Mouse (Mus musculus) heart, postnatal 10 days (tissue): ENCODE data around the gene Dpep2nb. TPM values are rescaled to one million over a fixed set of nuclear protein-coding genes. Genes with fewer than 3 reads are reported as not detected.

Source experiments
- DNase-seq, 2 experiments: peaks; one replicate each; pipeline ENCODE4 v3.0.0; 2021
- intact Hi-C: fragments of 180-260 bp; cut with DNase I; formaldehyde crosslinking; loops from one replicate; pipeline ENCODE4 v1.15.1; 2025
- microRNA-seq, 2 experiments: library from miRNA; unstranded; fragments of <30 nt; microRNA quantifications; one replicate each; pipeline ENCODE4 v1.2.0; 2022
- total RNA-seq, 2 experiments: library from RNA; stranded (reverse); gene quantifications; 2 replicates each; pipeline ENCODE4 v1.2.3; 2021

Gene Dpep2nb
- total RNA-seq, 2 experiments from 2014 or later = not detected

DNA sequence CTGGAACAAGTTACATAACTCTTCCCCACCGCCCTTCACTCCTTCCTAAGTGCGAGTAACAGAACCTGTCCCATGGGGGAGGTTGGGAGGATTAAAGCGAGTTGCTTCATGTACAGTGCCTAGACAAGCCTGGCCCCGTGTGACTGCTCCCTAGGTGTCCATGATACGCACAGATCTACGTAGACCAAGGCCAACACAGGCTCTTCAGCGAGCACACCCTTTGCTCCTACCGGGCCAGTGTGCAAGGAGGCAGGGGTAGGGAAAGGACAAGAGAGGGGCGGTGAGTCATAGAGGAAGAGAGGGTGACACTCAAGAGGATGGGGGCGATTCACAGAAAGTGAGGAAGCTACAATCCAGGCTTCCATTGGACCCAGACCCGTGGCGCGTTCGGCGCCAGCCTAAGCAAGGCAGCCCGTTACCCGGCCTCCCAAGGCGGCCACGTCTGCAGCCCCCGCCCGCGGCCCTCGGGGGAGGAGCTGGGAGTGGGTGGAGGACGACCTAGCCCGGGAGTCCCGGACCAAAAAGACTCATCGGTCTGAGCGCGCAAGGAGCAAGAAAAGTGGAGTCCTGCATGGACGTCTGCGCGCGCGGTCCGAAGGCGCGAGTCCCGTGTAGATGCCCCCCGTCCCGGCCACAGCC is 40.4 kb downstream of the Dpep2nb start:
- intact Hi-C loops = loop anchor here (2.0 kb wide), 1 partner anchor 29 kb away; no protein-coding TSS in a partner anchor

DNA sequence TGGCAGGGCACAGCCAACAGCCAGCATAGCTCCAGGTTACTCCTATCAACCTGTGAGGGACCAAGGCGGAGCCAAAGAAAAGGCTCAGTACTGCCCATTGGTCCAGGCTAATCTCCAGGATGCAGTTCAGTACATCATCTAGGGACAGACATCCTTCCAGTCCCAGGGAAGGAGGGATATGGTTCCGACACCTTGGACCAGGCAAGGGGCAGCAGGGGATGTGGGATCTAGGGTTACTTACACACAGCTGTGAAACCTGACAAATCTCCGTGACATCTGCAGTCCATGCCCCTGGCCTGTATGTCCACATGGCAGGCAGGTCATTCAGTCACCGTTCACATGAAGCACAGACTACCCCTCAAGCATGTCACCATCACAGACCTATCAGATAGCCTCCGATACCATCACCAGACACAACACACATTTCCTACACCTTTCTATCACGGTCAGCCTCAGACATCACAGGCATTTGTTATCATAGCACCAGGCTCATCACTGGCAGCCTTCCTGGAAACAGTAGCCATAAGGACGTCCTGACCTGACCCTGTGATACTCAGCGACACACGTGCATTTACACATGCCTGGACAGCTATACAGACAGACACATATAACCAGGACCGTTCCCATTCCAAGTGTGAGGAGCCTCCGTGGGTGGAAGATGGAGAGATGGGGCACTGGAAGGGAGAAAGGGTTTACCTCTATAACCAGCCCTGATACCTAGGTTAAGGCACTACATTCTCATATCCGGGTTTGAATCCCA is 41.1 kb downstream of the Dpep2nb start:
- intact Hi-C loops = loop anchor here (2.0 kb wide), 1 partner anchor 28 kb away; no protein-coding TSS in a partner anchor

More for the DNA sequence above, 40.4 kb downstream of the Dpep2nb start:
- peak; percentile 71 to 78 for DNase-seq

DNA sequence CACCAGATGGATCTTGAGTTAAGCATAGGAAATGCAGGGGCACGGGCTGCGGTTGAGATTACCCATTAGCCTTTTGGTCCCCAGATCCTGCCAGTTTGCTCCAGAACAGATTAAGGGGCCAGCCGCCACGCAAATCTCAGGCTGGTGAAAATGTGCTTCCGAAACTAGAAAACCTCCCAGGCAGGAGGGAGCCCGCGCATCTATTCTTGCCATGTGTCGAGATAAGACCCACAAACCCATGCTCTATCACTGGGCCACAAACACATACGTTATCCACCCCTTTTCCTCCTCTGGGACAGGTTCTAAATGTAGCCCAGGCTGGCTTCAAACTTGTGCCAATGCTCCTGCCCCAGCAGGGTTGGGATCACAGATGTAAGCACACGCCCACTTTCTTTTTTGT is 44.2 kb downstream of the Dpep2nb start:
- intact Hi-C loops = no loop called here
- DNase-seq = no peak

More for the DNA sequence above, 41.1 kb downstream of the Dpep2nb start:
- DNase-seq = peak in 1 of 2 experiments; percentile 41

DNA sequence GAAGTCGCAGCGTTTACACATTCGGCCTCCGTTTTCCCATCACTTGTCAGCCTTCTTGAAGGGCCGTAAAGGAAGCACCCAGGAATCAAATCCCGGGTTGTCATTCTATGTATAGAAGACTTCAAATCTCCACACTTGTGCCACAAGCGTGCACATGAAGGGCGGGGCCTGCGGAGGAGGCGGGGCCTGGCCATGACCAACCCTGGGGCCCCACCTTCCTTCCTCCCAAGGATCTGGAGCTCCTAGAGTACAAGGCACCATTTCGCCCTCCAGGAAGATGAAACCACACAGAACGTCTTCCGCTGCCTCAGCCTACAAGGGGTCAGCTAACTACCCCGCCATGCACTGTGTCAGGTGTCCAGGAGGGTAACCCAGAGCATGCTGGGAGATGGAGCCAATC is 44.7 kb downstream of the Dpep2nb start:
- intact Hi-C loops = no loop called here
- no peak for DNase-seq

DNA sequence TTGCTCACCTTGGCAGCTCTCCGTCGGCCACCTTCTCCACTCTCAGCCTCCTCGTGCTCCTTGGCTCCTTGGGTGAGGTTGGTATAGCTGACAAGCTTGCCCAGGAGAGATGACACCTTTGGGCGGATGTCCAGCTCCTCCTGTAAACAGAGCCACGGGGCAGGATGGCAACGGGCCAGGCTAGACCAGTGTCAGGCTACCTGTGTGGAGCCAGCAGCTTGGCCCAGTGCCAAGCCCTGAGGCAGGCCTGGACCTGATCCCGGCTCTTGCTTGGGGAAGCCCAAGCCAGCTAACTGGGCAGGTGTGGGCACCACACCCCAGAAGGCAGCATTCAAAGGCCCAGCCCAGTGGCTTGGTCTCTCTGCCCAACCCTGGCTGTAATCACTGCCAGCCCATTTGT is 46.4 kb downstream of the Dpep2nb start:
- intact Hi-C loops = no loop called here
- DNase-seq = peak; percentile 65 to 74

DNA sequence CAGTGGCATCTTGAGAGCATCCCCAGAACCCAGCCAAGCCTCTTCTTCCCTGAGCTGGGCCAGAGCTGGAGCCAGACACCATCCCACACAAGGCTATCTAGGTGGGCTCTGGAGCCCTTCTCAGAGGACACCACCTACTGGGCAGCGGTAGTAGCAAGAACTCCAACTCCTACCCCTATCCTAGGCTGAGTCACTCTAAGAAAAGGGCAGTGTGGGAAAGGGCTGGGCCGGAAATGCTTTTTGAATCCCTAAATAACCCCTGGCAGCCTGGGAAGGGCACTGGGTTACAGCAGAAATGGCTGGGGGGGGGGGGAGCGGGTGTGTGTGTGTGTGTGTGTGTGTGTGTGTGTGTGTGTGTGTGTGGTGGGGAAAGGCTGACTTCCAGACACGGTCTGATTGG is 48.0 kb downstream of the Dpep2nb start:
- peak; percentile 79 for DNase-seq
- intact Hi-C loops = no loop called here

DNA sequence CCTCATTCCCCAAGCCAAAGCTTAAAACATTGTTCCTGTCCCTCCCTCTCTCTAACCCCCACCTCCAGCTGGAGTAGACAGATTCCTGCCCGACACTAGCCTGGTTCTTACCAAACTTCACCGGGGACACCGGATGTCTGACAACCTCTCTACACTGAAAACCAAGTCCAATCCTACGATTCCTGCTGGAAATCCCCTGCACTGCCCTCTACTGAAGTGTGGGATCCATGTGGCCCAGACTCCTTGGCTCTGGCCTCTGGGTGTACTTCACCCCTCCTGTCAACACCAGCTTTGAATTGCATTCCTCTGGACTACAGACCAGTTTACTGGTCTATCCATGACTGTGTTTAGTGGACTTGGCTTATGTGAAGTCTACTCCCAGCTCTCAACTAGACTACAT is 49.2 kb downstream of the Dpep2nb start:
- peak; percentile 64 to 79 for DNase-seq
- intact Hi-C loops = no loop called here

DNA sequence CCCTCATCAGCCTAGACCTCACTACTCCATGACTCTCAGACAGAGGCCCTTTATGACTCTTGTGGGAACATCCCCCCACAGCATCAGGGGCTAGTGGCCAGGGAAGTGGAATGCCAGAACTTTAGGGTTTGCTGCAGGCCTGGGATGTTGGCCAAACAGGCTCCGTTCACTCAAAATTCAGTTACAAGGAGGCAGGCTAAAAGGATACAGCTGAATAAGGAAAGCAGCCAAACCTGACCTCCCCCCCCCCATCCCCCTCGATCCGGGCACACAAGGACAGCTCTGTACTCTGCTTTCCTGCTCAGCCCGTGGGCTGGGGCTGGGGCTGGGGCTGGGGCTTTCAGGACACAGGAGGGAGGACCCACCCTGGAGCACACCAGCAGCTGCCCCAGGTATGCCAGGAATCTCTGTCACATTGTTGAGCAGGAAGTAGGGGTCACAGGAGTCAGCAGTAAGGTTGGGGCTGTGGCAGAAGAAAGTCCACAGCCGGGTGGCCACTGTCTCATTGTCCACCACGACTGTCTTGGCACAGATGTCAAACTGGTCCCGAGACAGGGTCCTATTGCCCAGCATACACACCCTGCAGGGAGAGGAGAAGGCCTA is 54.6 kb downstream of the Dpep2nb start:
- peak; percentile 84 for DNase-seq
- intact Hi-C loops = no loop called here

DNA sequence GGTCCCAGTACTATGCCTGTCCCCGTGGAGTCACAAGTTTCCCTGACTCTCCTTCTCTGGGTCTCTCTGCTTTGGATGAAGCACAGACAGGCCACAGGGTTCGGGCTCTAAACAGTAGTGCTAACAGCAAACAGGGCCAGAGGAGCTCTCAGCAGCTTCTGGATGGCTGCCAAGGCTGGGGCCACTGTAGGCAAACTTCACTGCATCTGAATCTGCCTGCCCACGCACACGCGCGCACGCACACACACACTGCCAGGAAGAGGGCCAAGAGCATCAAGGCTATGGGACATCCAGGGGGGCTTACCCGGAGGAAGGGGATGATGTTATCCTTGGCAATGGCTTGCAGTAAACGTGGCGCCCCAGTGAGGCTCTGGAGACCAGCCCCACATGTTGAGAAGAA is 56.4 kb downstream of the Dpep2nb start:
- intact Hi-C loops = no loop called here
- DNase-seq = peak; percentile 73 to 76

Small RNA genes within 50 kb of the gene (microRNA-seq; reads per million reads assigned to microRNA genes)
- gene Mir7074 = 0 to 0.24 reads per million in 2 experiments

Other genes starting within 250 kb of the Dpep2nb start
- 1 to 10 TPM; 4.6 to 9.9 TPM for gene Gfod2, start 247.3 kb downstream of the Dpep2nb start, total RNA-seq
- gene Ranbp10, start 178.6 kb downstream of the Dpep2nb start, total RNA-seq = 10 to 100 TPM; 24.2 to 24.5 TPM
- gene Tsnaxip1, start 178.2 kb downstream of the Dpep2nb start, total RNA-seq = not detected
- gene Cenpt, start 152.7 kb downstream of the Dpep2nb start, total RNA-seq = 1 to 10 TPM; 8.4 to 8.5 TPM
- gene Thap11, start 150.8 kb downstream of the Dpep2nb start, total RNA-seq = 10 to 100 TPM; 27.5 to 31.9 TPM
- 10 to 100 TPM; 41.9 to 46.2 TPM for gene Nutf2, start 145.4 kb downstream of the Dpep2nb start, total RNA-seq
- gene Edc4, start 125.1 kb downstream of the Dpep2nb start, total RNA-seq = 10 to 100 TPM; 30.9 to 32.5 TPM
- not detected for gene Nrn1l, start 112.4 kb downstream of the Dpep2nb start, total RNA-seq
- gene Pskh1, start 105.5 kb downstream of the Dpep2nb start, total RNA-seq = 10 to 100 TPM; 20.9 to 22.5 TPM
- under 1 TPM; 0.35 to 0.48 TPM for gene Ctrl, start 72.1 kb downstream of the Dpep2nb start, total RNA-seq
- 10 to 100 TPM; 81.1 to 88.5 TPM for gene Psmb10, start 67.5 kb downstream of the Dpep2nb start, total RNA-seq
- gene Lcat, start 62.6 kb downstream of the Dpep2nb start, total RNA-seq = under 1 TPM; 0.64 to 0.77 TPM
- gene Slc12a4, start 39.9 kb downstream of the Dpep2nb start, total RNA-seq = 10 to 100 TPM; 59.1 to 70.0 TPM
- gene Dpep3, start 26.5 kb downstream of the Dpep2nb start, total RNA-seq = not detected
- 1 to 10 TPM; 8.4 to 8.5 TPM for gene Dus2, start 14.6 kb downstream of the Dpep2nb start, total RNA-seq
- gene Ddx28, start 5.9 kb upstream of the Dpep2nb start, total RNA-seq = 10 to 100 TPM in 1 of 2 experiments, 1 to 10 TPM in 1; 9.5 to 10.5 TPM
- gene Nfatc3, start 52.9 kb upstream of the Dpep2nb start, total RNA-seq = 10 to 100 TPM; 26.5 to 27.3 TPM
- 1 to 10 TPM in 1 of 2 experiments, under 1 TPM in 1; 0.64 to 1.2 TPM for gene Esrp2, start 131.0 kb upstream of the Dpep2nb start, total RNA-seq
- gene Pla2g15, start 144.4 kb upstream of the Dpep2nb start, total RNA-seq = 1 to 10 TPM; 6.9 to 8.0 TPM
- gene Slc7a6, start 162.9 kb upstream of the Dpep2nb start, total RNA-seq = 10 to 100 TPM; 17.8 to 20.3 TPM
- gene Slc7a6os, start 205.0 kb upstream of the Dpep2nb start, total RNA-seq = 10 to 100 TPM; 15.2 to 15.8 TPM
- gene Prmt7, start 205.0 kb upstream of the Dpep2nb start, total RNA-seq = 10 to 100 TPM; 21.6 to 24.0 TPM